Mouse (Mus musculus): Measurements from ENCODE around the gene Sympk.

DNA sequence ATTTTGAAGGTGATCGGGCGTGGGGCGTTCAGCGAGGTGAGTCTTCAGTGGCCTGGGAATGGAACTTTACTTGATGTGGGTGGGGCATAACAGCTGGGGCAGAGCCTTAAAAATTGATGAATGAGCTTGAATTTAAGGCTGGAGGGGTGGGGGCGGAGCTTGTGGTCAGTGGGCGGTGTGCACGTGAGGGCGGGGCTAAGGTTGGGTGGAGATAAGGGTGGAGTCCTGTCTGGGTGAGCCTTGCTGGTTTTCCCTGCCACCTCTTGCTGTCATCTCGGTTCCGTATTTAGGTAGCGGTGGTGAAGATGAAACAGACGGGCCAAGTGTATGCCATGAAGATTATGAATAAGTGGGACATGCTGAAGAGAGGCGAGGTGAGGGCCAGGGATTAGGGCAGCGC is 61.9 kb downstream of the Sympk start:
- TF ChIP-seq CTCF (IDR thresholded peaks at IDR 0.05; ENCODE audit: borderline replicate concordance, insufficient read depth, low read depth, low read length) (no peak), POLR2A (IDR thresholded peaks at IDR 0.05; ENCODE audit: borderline replicate concordance, insufficient read depth, low read length) (no peak)

Measured in cerebellum, adult 2 months (tissue).